Comparison of ENCODE assay signal across 8 mouse cellular contexts in genomic region chr10:128817033-128817432, GRCm38 (mm10). TPM values are rescaled to one million over a fixed set of nuclear protein-coding genes. Genes with fewer than 3 reads are reported as not detected.
DNase-seq lines count a peak whose midpoint lies in the region; ATAC-seq lines count a peak whose summit lies in the region.

Gene Sarnp (plus strand): TSS chr10:128817333.

- no peaks in the 10 kb centered on the region for H3K27me3 ChIP-seq in neural tube, embryonic 11.5 days (ENCODE audit: control insufficient read depth, insufficient read depth, low read length)
- H3K27me3 ChIP-seq in forebrain, embryonic 10.5 days (ENCODE audit: poor library complexity, severe bottlenecking) = no peaks in the 10 kb centered on the region
- H3K27me3 ChIP-seq in limb, embryonic 13.5 days = no peaks in the 10 kb centered on the region
- H3K27me3 ChIP-seq in stomach, embryonic 15.5 days (replicated peaks) = no peaks in the 10 kb centered on the region

- no peaks in the 10 kb centered on the region for H3K4me1 ChIP-seq in neural tube, embryonic 11.5 days (ENCODE audit: control insufficient read depth, insufficient read depth, low read length)
- peaks cover 12% of the 10 kb centered on the region for H3K4me1 ChIP-seq in forebrain, embryonic 10.5 days
- peaks cover 7% of the 10 kb centered on the region; the same call in 1 of the 2 replicates for H3K4me1 ChIP-seq in limb, embryonic 13.5 days
- peaks cover 4% of the 10 kb centered on the region; the same call in 1 of the 2 replicates for H3K4me1 ChIP-seq in stomach, embryonic 15.5 days

- intact Hi-C loops in heart, postnatal 25 days (cut with DNase I) = no loop called here

- H3K9me3 ChIP-seq in neural tube, embryonic 11.5 days (ENCODE audit: control insufficient read depth, low read length) = no peaks in the 10 kb centered on the region
- no peaks in the 10 kb centered on the region for H3K9me3 ChIP-seq in forebrain, embryonic 10.5 days
- no peaks in the 10 kb centered on the region for H3K9me3 ChIP-seq in limb, embryonic 13.5 days
- no peaks in the 10 kb centered on the region for H3K9me3 ChIP-seq in stomach, embryonic 15.5 days

- H3K27ac ChIP-seq in neural tube, embryonic 11.5 days (ENCODE audit: low read depth, low read length) = no peak within 1 kb of the TSS
- H3K27ac ChIP-seq in forebrain, embryonic 10.5 days = no peak within 1 kb of the TSS
- no peak within 1 kb of the TSS for H3K27ac ChIP-seq in limb, embryonic 13.5 days
- H3K27ac ChIP-seq in stomach, embryonic 15.5 days = no peak within 1 kb of the TSS

- 89% methylated on average over 13 of the region's 13 CpGs for WGBS in neural tube, embryonic 11.5 days
- WGBS in forebrain, embryonic 10.5 days = 90% methylated on average over 13 of the region's 13 CpGs
- WGBS in limb, embryonic 13.5 days = 89% methylated on average over 13 of the region's 13 CpGs
- 87% methylated on average over 13 of the region's 13 CpGs for WGBS in stomach, embryonic 15.5 days

- H3K36me3 ChIP-seq in neural tube, embryonic 11.5 days (ENCODE audit: control insufficient read depth, insufficient read depth, low read length) = peaks cover 10% of the 10 kb centered on the region
- peaks cover 74% of the 10 kb centered on the region for H3K36me3 ChIP-seq in forebrain, embryonic 10.5 days (replicated peaks)
- peaks cover 66% of the 10 kb centered on the region for H3K36me3 ChIP-seq in limb, embryonic 13.5 days
- H3K36me3 ChIP-seq in stomach, embryonic 15.5 days = peaks cover 32% of the 10 kb centered on the region

- ATAC-seq in neural tube, embryonic 11.5 days (ENCODE audit: insufficient read depth, low FRiP score, low TSS enrichment) = no peak
- no peak for ATAC-seq in limb, embryonic 13.5 days (ENCODE audit: low FRiP score, low read depth)
- ATAC-seq in stomach, embryonic 15.5 days (ENCODE audit: insufficient read depth, low FRiP score, low read depth) = no peak

- no peak for DNase-seq in neural tube, embryonic 11.5 days (ENCODE audit: low spot score)
- no peak for DNase-seq in neural tube, embryonic 10.5 days (ENCODE audit: extremely low spot score, low spot score)
- DNase-seq in forebrain, embryonic 10.5 days (ENCODE audit: extremely low spot score, low spot score) = no peak
- no peak for DNase-seq in heart, postnatal 25 days (ENCODE audit: low spot score)
- DNase-seq in thymus, postnatal 4 days = no peak
- DNase-seq in cerebellum, adult 8-10 months = no peak

- no peak within 1 kb of the TSS for H3K4me3 ChIP-seq in neural tube, embryonic 11.5 days (ENCODE audit: low read depth, low read length)
- H3K4me3 ChIP-seq in forebrain, embryonic 10.5 days = no peak within 1 kb of the TSS
- no peak within 1 kb of the TSS for H3K4me3 ChIP-seq in limb, embryonic 13.5 days
- H3K4me3 ChIP-seq in stomach, embryonic 15.5 days (replicated peaks) = no peak within 1 kb of the TSS

- H3K4me2 ChIP-seq in neural tube, embryonic 11.5 days (ENCODE audit: low read depth) = no peak within 1 kb of the TSS
- no peak within 1 kb of the TSS for H3K4me2 ChIP-seq in limb, embryonic 13.5 days (replicated peaks)
- H3K4me2 ChIP-seq in stomach, embryonic 15.5 days = no peak within 1 kb of the TSS

- no peak within 1 kb of the TSS for H3K9ac ChIP-seq in neural tube, embryonic 11.5 days (ENCODE audit: low read length)
- H3K9ac ChIP-seq in limb, embryonic 13.5 days = no peak within 1 kb of the TSS; the same call in 1 of the 2 replicates
- H3K9ac ChIP-seq in stomach, embryonic 15.5 days = no peak within 1 kb of the TSS

RNA-seq across cellular contexts. Expression of gene Sarnp, which starts in this region (rescaled TPM):
- 233 and 234 TPM in 2 replicates for polyA plus RNA-seq in neural tube, embryonic 11.5 days (2014; fragmentation: Nextera tagmentation; extraction: Ambion mirVana)
- 247 and 263 TPM in 2 replicates for polyA plus RNA-seq in forebrain, embryonic 10.5 days (2016; fragmentation: Nextera tagmentation; extraction: Ambion mirVana)
- 10 to 100 TPM; 38.7 to 44.0 TPM for total RNA-seq in heart, postnatal 25 days (2021)
- 224 and 240 TPM in 2 replicates for polyA plus RNA-seq in limb, embryonic 13.5 days (2015; fragmentation: Nextera tagmentation; extraction: Ambion mirVana)
- polyA plus RNA-seq in stomach, embryonic 15.5 days (2015; fragmentation: Nextera tagmentation; extraction: Ambion mirVana) = 187 and 207 TPM in 2 replicates
